Mouse (Mus musculus): ENCODE measurements around the gene Atoh8. TPM values are rescaled to one million over a fixed set of nuclear protein-coding genes. Genes with fewer than 3 reads are reported as not detected.

Atoh8 gene
- polyA plus RNA-seq, 1 experiment from 2014 or later: 9.6 TPM

GRCm38 (mm10) chr6:72217415-72217784 is 18.0 kb downstream of the Atoh8 start:
- DNase-seq (ENCODE audit: low spot score) (no peak), ATAC-seq (ENCODE audit: low FRiP score) (peak; percentile 20)
- Histone ChIP-seq H3K9me3 (ENCODE audit: control insufficient read depth, low read length) (no peaks in the 10 kb centered on the region), H3K4me3 (ENCODE audit: low read depth, low read length) (no peak overlapping the region; the same call in 1 of the 2 replicates), H3K27ac (ENCODE audit: low read depth, low read length) (peak overlapping the region; percentile 85), H3K9ac (ENCODE audit: low read depth, low read length) (no peak overlapping the region), H3K4me2 (replicated peaks; ENCODE audit: low read depth, low read length) (peak overlapping the region; percentile 25; the same call in 1 of the 2 replicates), H3K4me1 (replicated peaks; ENCODE audit: control insufficient read depth, insufficient read depth, low read length) (peaks cover 31% of the 10 kb centered on the region), H3K27me3 (ENCODE audit: control insufficient read depth, insufficient read depth, low read length) (peaks cover 15% of the 10 kb centered on the region), H3K36me3 (ENCODE audit: control insufficient read depth, insufficient read depth, low read length) (no peaks in the 10 kb centered on the region)
- WGBS: 72% methylated on average over 6 of the region's 6 CpGs

GRCm38 (mm10) chr6:72216681-72217414 is 18.5 kb downstream of the Atoh8 start:
- ATAC-seq (ENCODE audit: low FRiP score) (peak; percentile 90), DNase-seq (ENCODE audit: low spot score) (peak; percentile 91)
- Histone ChIP-seq H3K27me3 (ENCODE audit: control insufficient read depth, insufficient read depth, low read length) (peaks cover 15% of the 10 kb centered on the region), H3K4me2 (replicated peaks; ENCODE audit: low read depth, low read length) (peak overlapping the region; percentile 25), H3K9ac (ENCODE audit: low read depth, low read length) (no peak overlapping the region), H3K27ac (ENCODE audit: low read depth, low read length) (peak overlapping the region; percentile 85), H3K9me3 (ENCODE audit: control insufficient read depth, low read length) (no peaks in the 10 kb centered on the region), H3K4me3 (ENCODE audit: low read depth, low read length) (peak overlapping the region; percentile 6; the same call in 1 of the 2 replicates), H3K36me3 (ENCODE audit: control insufficient read depth, insufficient read depth, low read length) (no peaks in the 10 kb centered on the region), H3K4me1 (replicated peaks; ENCODE audit: control insufficient read depth, insufficient read depth, low read length) (peaks cover 25% of the 10 kb centered on the region)
- under 1% methylated on average over 31 of the region's 33 CpGs for WGBS

- WGBS: 30% methylated on average over 6 of the region's 6 CpGs
- H3K36me3 ChIP-seq (ENCODE audit: control insufficient read depth, insufficient read depth, low read length): no peaks in the 10 kb centered on the region
- no peaks in the 10 kb centered on the region for H3K9me3 ChIP-seq (ENCODE audit: control insufficient read depth, low read length)
- H3K4me1 ChIP-seq (replicated peaks; ENCODE audit: control insufficient read depth, insufficient read depth, low read length): peaks cover 22% of the 10 kb centered on the region
- H3K9ac ChIP-seq (ENCODE audit: low read depth, low read length): no peak overlapping the region
- no peak for ATAC-seq (ENCODE audit: low FRiP score)
- peak overlapping the region; percentile 85 for H3K27ac ChIP-seq (ENCODE audit: low read depth, low read length)
- H3K4me3 ChIP-seq (ENCODE audit: low read depth, low read length): no peak overlapping the region
- peak; percentile 48 for DNase-seq (ENCODE audit: low spot score)
- peaks cover 15% of the 10 kb centered on the region for H3K27me3 ChIP-seq (ENCODE audit: control insufficient read depth, insufficient read depth, low read length)
- H3K4me2 ChIP-seq (replicated peaks; ENCODE audit: low read depth, low read length): peak overlapping the region; percentile 11; the same call in 1 of the 2 replicates
Measured at GRCm38 (mm10) chr6:72215582-72215981, 19.8 kb downstream of the Atoh8 start.

GRCm38 (mm10) chr6:72211360-72211759 is 24.0 kb downstream of the Atoh8 start:
- WGBS: 52% methylated on average over 4 of the region's 4 CpGs
- H3K4me3 ChIP-seq (ENCODE audit: low read depth, low read length): no peak overlapping the region
- H3K36me3 ChIP-seq (ENCODE audit: control insufficient read depth, insufficient read depth, low read length): no peaks in the 10 kb centered on the region
- no peak overlapping the region for H3K9ac ChIP-seq (ENCODE audit: low read depth, low read length)
- peaks cover 5% of the 10 kb centered on the region for H3K27me3 ChIP-seq (ENCODE audit: control insufficient read depth, insufficient read depth, low read length)
- ATAC-seq (ENCODE audit: low FRiP score) (no peak), DNase-seq (ENCODE audit: low spot score) (no peak)
- no peak overlapping the region for H3K27ac ChIP-seq (ENCODE audit: low read depth, low read length)
- H3K4me1 ChIP-seq (replicated peaks; ENCODE audit: control insufficient read depth, insufficient read depth, low read length): peaks cover 13% of the 10 kb centered on the region
- no peaks in the 10 kb centered on the region for H3K9me3 ChIP-seq (ENCODE audit: control insufficient read depth, low read length)
- no peak overlapping the region for H3K4me2 ChIP-seq (replicated peaks; ENCODE audit: low read depth, low read length)

GRCm38 (mm10) chr6:72210823-72211222 is 24.6 kb downstream of the Atoh8 start:
- no peak overlapping the region for H3K9ac ChIP-seq (ENCODE audit: low read depth, low read length)
- H3K27ac ChIP-seq (ENCODE audit: low read depth, low read length): no peak overlapping the region
- no peak overlapping the region for H3K4me3 ChIP-seq (ENCODE audit: low read depth, low read length)
- no peaks in the 10 kb centered on the region for H3K36me3 ChIP-seq (ENCODE audit: control insufficient read depth, insufficient read depth, low read length)
- peaks cover 13% of the 10 kb centered on the region for H3K4me1 ChIP-seq (replicated peaks; ENCODE audit: control insufficient read depth, insufficient read depth, low read length)
- H3K27me3 ChIP-seq (ENCODE audit: control insufficient read depth, insufficient read depth, low read length): peaks cover 5% of the 10 kb centered on the region
- no peaks in the 10 kb centered on the region for H3K9me3 ChIP-seq (ENCODE audit: control insufficient read depth, low read length)
- ATAC-seq (ENCODE audit: low FRiP score) (no peak), DNase-seq (ENCODE audit: low spot score) (no peak)
- no peak overlapping the region for H3K4me2 ChIP-seq (replicated peaks; ENCODE audit: low read depth, low read length)
- WGBS: 85% methylated on average over 7 of the region's 7 CpGs

GRCm38 (mm10) chr6:72209738-72210137 is 25.6 kb downstream of the Atoh8 start:
- DNase-seq (ENCODE audit: low spot score) (no peak), ATAC-seq (ENCODE audit: low FRiP score) (no peak)
- WGBS: 89% methylated on average over 7 of the region's 7 CpGs
- H3K27me3 ChIP-seq (ENCODE audit: control insufficient read depth, insufficient read depth, low read length): peaks cover 3% of the 10 kb centered on the region
- H3K36me3 ChIP-seq (ENCODE audit: control insufficient read depth, insufficient read depth, low read length): no peaks in the 10 kb centered on the region
- no peak overlapping the region for H3K4me2 ChIP-seq (replicated peaks; ENCODE audit: low read depth, low read length)
- H3K27ac ChIP-seq (ENCODE audit: low read depth, low read length): no peak overlapping the region
- H3K4me3 ChIP-seq (ENCODE audit: low read depth, low read length): no peak overlapping the region
- H3K4me1 ChIP-seq (replicated peaks; ENCODE audit: control insufficient read depth, insufficient read depth, low read length): peaks cover 3% of the 10 kb centered on the region; the same call in 1 of the 2 replicates
- no peaks in the 10 kb centered on the region for H3K9me3 ChIP-seq (ENCODE audit: control insufficient read depth, low read length)
- H3K9ac ChIP-seq (ENCODE audit: low read depth, low read length): no peak overlapping the region

- Histone ChIP-seq H3K4me1 (replicated peaks; ENCODE audit: control insufficient read depth, insufficient read depth, low read length) (0 out of 2 replicates have a peak, but pooled peaks cover 2% of the 10 kb centered on the region), H3K4me3 (ENCODE audit: low read depth, low read length) (no peak overlapping the region), H3K27ac (ENCODE audit: low read depth, low read length) (no peak overlapping the region), H3K27me3 (ENCODE audit: control insufficient read depth, insufficient read depth, low read length) (peaks cover 2% of the 10 kb centered on the region; the same call in 1 of the 2 replicates), H3K9ac (ENCODE audit: low read depth, low read length) (no peak overlapping the region), H3K36me3 (ENCODE audit: control insufficient read depth, insufficient read depth, low read length) (no peaks in the 10 kb centered on the region), H3K4me2 (replicated peaks; ENCODE audit: low read depth, low read length) (no peak overlapping the region), H3K9me3 (ENCODE audit: control insufficient read depth, low read length) (no peaks in the 10 kb centered on the region)
- DNase-seq (ENCODE audit: low spot score) (no peak), ATAC-seq (ENCODE audit: low FRiP score) (no peak)
- 80% methylated on average over 8 of the region's 8 CpGs for WGBS
Measured at GRCm38 (mm10) chr6:72208406-72209045, 26.9 kb downstream of the Atoh8 start.

GRCm38 (mm10) chr6:72206021-72206420 is 29.4 kb downstream of the Atoh8 start:
- Histone ChIP-seq H3K9me3 (ENCODE audit: control insufficient read depth, low read length) (no peaks in the 10 kb centered on the region), H3K4me2 (replicated peaks; ENCODE audit: low read depth, low read length) (no peak overlapping the region), H3K36me3 (ENCODE audit: control insufficient read depth, insufficient read depth, low read length) (no peaks in the 10 kb centered on the region), H3K4me3 (ENCODE audit: low read depth, low read length) (no peak overlapping the region), H3K27ac (ENCODE audit: low read depth, low read length) (no peak overlapping the region), H3K9ac (ENCODE audit: low read depth, low read length) (no peak overlapping the region), H3K4me1 (replicated peaks; ENCODE audit: control insufficient read depth, insufficient read depth, low read length) (0 out of 2 replicates have a peak, but pooled peaks cover 2% of the 10 kb centered on the region), H3K27me3 (ENCODE audit: control insufficient read depth, insufficient read depth, low read length) (no peaks in the 10 kb centered on the region)
- DNase-seq (ENCODE audit: low spot score) (no peak), ATAC-seq (ENCODE audit: low FRiP score) (no peak)
- 78% methylated on average over 8 of the region's 9 CpGs for WGBS
